Mouse (Mus musculus) embryonic facial prominence, embryonic 11.5 days (tissue): ENCODE data around the gene Ptcd1. TPM values are rescaled to one million over a fixed set of nuclear protein-coding genes. Genes with fewer than 3 reads are reported as not detected.
A peak's percentile ranks its signal among the peaks of the same experiment; 100 is the strongest.

ENCODE experiments used
- ATAC-seq: fragments of 200-750 bp; cut with Nextera tagmentation; replicated peaks from 2 replicates; pipeline ENCODE4 v1.8.0; 2017; ENCODE audit warnings: low read depth; ENCODE audit not compliant: insufficient number of reproducible peaks, low FRiP score, low TSS enrichment
- DNase-seq: peaks from one replicate; pipeline ENCODE4 v3.0.0-alpha.2; 2015; ENCODE audit warnings: low spot score
- H3K27ac ChIP-seq: fragments of 300-500 bp; sonication (generic); replicated peaks from 2 replicates; pipeline ENCODE4 v1.5.1; 2014; ENCODE audit warnings: mild to moderate bottlenecking, low read depth, low read length, control low read depth
- H3K27me3 ChIP-seq: fragments of 300-500 bp; sonication (generic); 2 replicates; pipeline ENCODE4 v1.6.1; 2014; ENCODE audit warnings: mild to moderate bottlenecking, low read length, moderate library complexity, mixed read lengths; ENCODE audit not compliant: control insufficient read depth, insufficient read depth
- H3K36me3 ChIP-seq: fragments of 300-500 bp; sonication (generic); replicated peaks from 2 replicates; pipeline ENCODE4 v1.6.1; 2014; ENCODE audit warnings: low read depth, mild to moderate bottlenecking, low read length, moderate library complexity, mixed read lengths; ENCODE audit not compliant: control insufficient read depth, insufficient read depth
- H3K4me1 ChIP-seq: fragments of 300-500 bp; sonication (generic); 2 replicates; pipeline ENCODE4 v1.6.1; 2014; ENCODE audit warnings: low read length, mixed read lengths; ENCODE audit not compliant: control insufficient read depth, insufficient read depth
- H3K4me2 ChIP-seq: fragments of 300-500 bp; sonication (generic); 2 replicates; pipeline ENCODE4 v1.6.1; 2014; ENCODE audit warnings: low read depth, mild to moderate bottlenecking, control low read depth, low read length, moderate library complexity
- H3K4me3 ChIP-seq: fragments of 300-500 bp; sonication (generic); 2 replicates; pipeline ENCODE4 v1.5.1; 2014; ENCODE audit warnings: low read depth, low read length, control low read depth
- H3K9ac ChIP-seq: fragments of 300-500 bp; sonication (generic); replicated peaks from 2 replicates; pipeline ENCODE4 v1.6.1; 2014; ENCODE audit warnings: mild to moderate bottlenecking, control low read depth, low read length
- H3K9me3 ChIP-seq: fragments of 300-500 bp; sonication (generic); replicated peaks from 2 replicates; pipeline ENCODE4 v1.6.1; 2016; ENCODE audit warnings: mild to moderate bottlenecking, low read length, inconsistent platforms, mixed read lengths; ENCODE audit not compliant: control insufficient read depth
- WGBS: fragments of 180-500 bp; shearing (Covaris S2); extraction: QIAGEN DNeasy Blood & Tissue Kit; methylation state at CpG from one replicate; pipeline ENCODE4 v1.1.7; 2014; 5-methylcytosine and 5-hydroxymethylcytosine counted together
- polyA plus RNA-seq: library from polyadenylated mRNA; unstranded; fragments of >200 nt; fragmentation: Nextera tagmentation; extraction: Ambion mirVana; gene quantifications from 2 replicates; pipeline ENCODE4 v1.2.1, GENCODE M21; 2014

The Ptcd1 gene
- polyA plus RNA-seq, 1 experiment from 2014 or later = 13.3 TPM

DNA sequence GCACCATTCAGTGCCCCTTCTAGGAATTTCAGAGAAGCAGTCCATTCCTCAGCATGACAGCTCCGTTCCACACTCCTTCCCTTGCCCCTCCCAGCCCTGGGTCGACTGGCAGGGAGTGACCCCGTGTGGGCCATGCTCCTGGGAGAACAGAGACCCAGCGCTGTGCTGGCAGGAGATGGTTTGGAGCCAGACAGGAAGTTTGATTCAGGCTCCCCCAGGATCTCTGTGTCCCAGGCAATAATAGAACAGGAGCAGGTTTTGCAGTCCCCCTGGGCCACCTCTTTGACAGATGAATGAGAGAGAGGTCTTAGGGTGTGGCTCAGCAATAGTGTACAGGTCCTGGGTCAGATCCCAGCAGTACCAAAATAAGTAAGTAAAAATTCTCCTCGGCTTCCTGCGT, 48.9 kb downstream of the Ptcd1 start:
- peaks cover 7% of the 10 kb centered on the region for H3K27me3 ChIP-seq
- no peak overlapping the region for H3K27ac ChIP-seq
- no peak for DNase-seq
- WGBS = 48% methylated on average over 6 of the region's 6 CpGs
- H3K4me1 ChIP-seq = no peaks in the 10 kb centered on the region; the same call in 1 of the 2 replicates
- no peaks in the 10 kb centered on the region for H3K36me3 ChIP-seq
- no peak overlapping the region for H3K4me2 ChIP-seq
- no peak overlapping the region for H3K4me3 ChIP-seq
- no peak for ATAC-seq
- H3K9ac ChIP-seq = no peak overlapping the region
- no peaks in the 10 kb centered on the region for H3K9me3 ChIP-seq

DNA sequence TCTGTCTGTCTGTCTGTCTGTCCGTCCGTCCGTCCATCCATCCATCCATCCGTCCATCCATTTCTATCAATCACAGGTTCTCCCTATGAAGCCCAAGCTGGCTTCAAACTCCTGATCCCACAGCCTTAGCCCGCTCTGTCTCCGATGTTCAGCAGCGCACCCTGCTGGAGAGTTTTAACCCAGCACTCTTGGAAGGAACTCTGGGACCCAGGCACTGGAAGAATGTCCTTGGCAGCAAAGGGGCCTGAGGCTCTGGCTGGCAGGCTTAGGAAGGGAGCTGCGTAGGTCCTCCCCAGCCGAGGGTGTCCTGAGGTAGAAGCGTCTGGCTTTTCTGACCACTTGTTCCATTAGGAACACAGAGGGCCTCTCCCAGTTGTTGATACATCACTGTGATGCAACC, 50.0 kb downstream of the Ptcd1 start:
- Histone ChIP-seq H3K4me3 (no peak overlapping the region), H3K27me3 (peaks cover 7% of the 10 kb centered on the region), H3K27ac (no peak overlapping the region), H3K4me2 (no peak overlapping the region), H3K4me1 (no peaks in the 10 kb centered on the region; the same call in 1 of the 2 replicates), H3K36me3 (no peaks in the 10 kb centered on the region), H3K9ac (no peak overlapping the region), H3K9me3 (no peaks in the 10 kb centered on the region)
- 44% methylated on average over 10 of the region's 10 CpGs for WGBS
- DNase-seq (peak; percentile 72), ATAC-seq (no peak)

DNA sequence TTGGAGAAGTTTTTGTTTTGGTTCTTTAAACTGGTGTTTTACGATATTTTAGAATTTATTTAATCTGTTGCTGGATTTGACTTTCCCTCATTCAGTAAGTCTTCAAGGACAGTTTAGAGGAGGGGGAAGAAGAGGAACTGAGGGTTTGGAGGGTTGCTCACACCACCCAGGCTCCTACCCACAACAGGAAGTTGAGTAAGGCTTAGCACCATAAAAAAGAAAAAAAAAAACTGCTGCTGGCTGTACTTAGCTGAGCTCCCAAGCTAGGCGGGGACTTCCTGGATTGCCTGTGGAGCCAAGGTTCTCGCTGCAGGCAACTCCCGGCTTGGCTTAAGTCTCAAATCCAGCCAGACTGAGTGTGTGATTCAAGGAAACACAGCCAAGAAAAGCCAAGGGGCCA, 50.6 kb downstream of the Ptcd1 start:
- H3K9me3 ChIP-seq = no peaks in the 10 kb centered on the region
- WGBS = 41% methylated on average over 4 of the region's 4 CpGs
- H3K27me3 ChIP-seq = peaks cover 7% of the 10 kb centered on the region
- H3K36me3 ChIP-seq = no peaks in the 10 kb centered on the region
- no peak overlapping the region for H3K4me3 ChIP-seq
- H3K4me2 ChIP-seq = no peak overlapping the region
- H3K9ac ChIP-seq = no peak overlapping the region
- no peak for ATAC-seq
- no peak for DNase-seq
- no peak overlapping the region for H3K27ac ChIP-seq
- no peaks in the 10 kb centered on the region; the same call in 1 of the 2 replicates for H3K4me1 ChIP-seq

DNA sequence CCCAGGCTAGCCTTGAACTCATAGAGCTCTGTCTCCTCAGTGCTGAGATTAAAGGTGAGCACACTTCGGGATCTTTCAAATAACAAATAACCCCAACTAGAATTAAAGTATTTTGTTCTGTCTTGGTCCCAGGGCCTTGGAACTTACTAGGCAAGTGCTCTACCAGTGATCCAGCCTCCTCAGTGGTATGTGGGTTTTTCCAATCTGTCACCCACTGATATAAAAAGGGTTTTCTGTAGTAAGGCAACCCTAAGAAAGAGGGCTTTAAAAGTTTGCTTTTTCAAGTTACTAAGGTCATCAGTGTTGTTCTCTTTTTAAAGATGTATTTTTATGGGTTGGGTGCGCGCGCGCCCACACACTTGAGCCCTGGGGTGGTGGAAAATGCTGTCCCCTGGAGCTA, 51.2 kb downstream of the Ptcd1 start:
- Histone ChIP-seq H3K4me3 (no peak overlapping the region), H3K4me2 (no peak overlapping the region), H3K9me3 (no peaks in the 10 kb centered on the region), H3K36me3 (no peaks in the 10 kb centered on the region), H3K27ac (no peak overlapping the region), H3K4me1 (no peaks in the 10 kb centered on the region), H3K9ac (no peak overlapping the region), H3K27me3 (peaks cover 7% of the 10 kb centered on the region)
- DNase-seq = no peak
- 94% methylated on average over 5 of the region's 5 CpGs for WGBS
- ATAC-seq = no peak

DNA sequence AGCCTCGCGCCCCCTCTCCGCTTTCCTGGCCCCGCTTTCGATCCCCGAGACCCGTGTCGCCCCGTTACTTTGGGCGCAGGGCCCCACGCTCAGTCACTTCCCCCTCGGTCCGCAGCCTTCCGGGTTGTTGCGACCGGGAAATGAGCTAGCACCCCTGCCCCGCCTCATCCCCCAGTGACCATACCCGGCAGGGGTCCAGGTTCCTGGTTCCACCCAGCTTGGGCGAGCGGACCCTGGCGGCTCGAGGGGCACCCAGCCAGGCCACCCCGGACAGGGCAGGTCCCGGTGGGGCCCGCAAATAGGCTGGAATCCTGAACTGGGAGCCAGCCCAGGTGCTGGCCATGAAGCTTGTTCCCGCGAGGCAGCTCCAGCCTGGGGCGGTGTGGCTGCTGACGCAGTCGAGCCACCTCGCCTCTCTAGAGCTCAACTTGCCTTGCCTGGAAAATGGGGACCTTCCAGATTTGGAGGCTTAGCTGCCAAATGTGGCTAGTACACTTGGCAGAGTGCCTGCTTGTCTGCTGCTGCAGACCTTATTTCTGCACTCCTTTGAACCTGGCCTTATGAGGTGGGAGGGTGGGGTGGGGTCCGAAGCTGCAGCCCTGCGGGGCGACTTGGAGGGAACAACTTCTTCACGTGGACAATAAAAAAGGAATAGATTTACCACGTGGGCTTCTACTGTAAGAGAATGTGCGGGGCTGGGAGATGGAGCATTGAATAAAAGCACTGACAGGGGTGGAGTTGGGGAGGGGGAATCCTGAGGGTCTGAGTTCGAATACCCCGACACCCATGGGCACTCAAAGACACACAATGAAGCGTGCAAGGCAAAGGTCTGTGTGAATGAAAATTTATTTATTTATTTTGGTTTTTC, 52.1 kb downstream of the Ptcd1 start:
- H3K36me3 ChIP-seq = peaks cover 2% of the 10 kb centered on the region
- WGBS = 19% methylated on average over 39 of the region's 40 CpGs
- H3K4me3 ChIP-seq = peak overlapping the region; percentile 55
- DNase-seq (peak; percentile 32), ATAC-seq (peak; percentile 15; the same call in 1 of the 2 replicates)
- no peaks in the 10 kb centered on the region for H3K4me1 ChIP-seq
- peaks cover 7% of the 10 kb centered on the region for H3K27me3 ChIP-seq
- H3K27ac ChIP-seq = no peak overlapping the region
- peak overlapping the region; percentile 79 for H3K4me2 ChIP-seq
- no peaks in the 10 kb centered on the region for H3K9me3 ChIP-seq
- peak overlapping the region; percentile 57 for H3K9ac ChIP-seq

DNA sequence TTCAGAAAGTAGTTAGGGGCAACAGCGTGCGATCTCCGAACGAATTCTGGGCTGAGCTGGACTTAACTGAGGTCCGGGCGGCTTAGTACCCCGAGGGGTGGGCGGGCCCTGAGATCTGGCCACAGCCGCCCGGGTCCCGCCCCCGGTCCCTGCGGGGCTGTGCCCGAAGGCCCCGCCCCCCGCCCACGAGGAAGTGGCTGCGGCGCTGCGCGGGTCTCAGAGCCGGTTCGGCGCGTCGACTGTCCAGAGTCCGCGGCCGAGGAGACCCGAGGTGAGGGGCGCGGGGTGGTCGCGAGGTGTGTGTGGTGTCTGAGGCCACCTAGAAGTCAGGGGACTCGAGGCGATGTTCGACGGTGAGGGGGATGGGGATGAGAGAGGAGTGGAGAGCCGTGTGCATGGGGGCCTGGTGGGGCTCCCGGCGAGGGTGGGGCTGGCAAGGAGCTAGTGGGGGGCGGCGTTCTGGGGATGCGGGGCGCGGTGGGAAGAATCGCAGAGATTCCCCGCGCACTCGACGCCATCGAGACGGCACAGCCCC, 52.8 kb downstream of the Ptcd1 start, which contains the start of gene Arpc1b:
TSS of gene Arpc1b (plus strand) at position 145 of the 535 bp plus-strand sequence.
- no peaks in the 10 kb centered on the region for H3K9me3 ChIP-seq
- peaks cover 4% of the 10 kb centered on the region for H3K36me3 ChIP-seq
- peak within 1 kb of the TSS; percentile 79 for H3K4me2 ChIP-seq
- ATAC-seq (peak; percentile 49), DNase-seq (peak; percentile 68)
- 1% methylated on average over 39 of the region's 53 CpGs for WGBS
- H3K4me1 ChIP-seq = no peaks in the 10 kb centered on the region
- peaks cover 7% of the 10 kb centered on the region for H3K27me3 ChIP-seq
- H3K27ac ChIP-seq = no peak within 1 kb of the TSS
- peak within 1 kb of the TSS; percentile 57 for H3K9ac ChIP-seq
- H3K4me3 ChIP-seq = peak within 1 kb of the TSS; percentile 55

DNA sequence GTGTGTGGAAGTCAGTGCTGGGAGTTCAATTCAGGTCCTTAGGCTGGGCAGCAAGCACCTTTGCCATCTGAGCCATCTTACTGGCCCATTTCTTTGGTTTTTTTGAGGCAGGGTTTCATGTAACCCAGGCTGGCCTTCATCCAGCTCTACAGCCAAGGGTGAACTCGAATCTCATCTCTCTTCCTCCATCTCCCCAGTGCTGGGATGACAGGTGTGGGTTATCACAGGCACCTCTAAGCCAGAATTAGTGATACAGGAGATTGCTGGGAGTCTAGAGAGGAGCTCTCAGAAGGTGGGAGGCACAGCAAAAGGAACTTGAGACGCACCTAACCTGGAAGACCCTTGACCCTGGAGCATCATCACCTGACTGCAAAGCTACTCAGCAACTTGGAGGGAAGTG, 53.5 kb downstream of the Ptcd1 start:
- DNase-seq = no peak
- Histone ChIP-seq H3K4me2 (peak overlapping the region; percentile 79; the same call in 1 of the 2 replicates), H3K4me1 (no peaks in the 10 kb centered on the region), H3K4me3 (peak overlapping the region; percentile 55; the same call in 1 of the 2 replicates), H3K9me3 (no peaks in the 10 kb centered on the region), H3K27ac (no peak overlapping the region), H3K9ac (no peak overlapping the region), H3K36me3 (peaks cover 4% of the 10 kb centered on the region), H3K27me3 (peaks cover 7% of the 10 kb centered on the region)
- 43% methylated on average over 2 of the region's 2 CpGs for WGBS
- ATAC-seq = no peak

DNA sequence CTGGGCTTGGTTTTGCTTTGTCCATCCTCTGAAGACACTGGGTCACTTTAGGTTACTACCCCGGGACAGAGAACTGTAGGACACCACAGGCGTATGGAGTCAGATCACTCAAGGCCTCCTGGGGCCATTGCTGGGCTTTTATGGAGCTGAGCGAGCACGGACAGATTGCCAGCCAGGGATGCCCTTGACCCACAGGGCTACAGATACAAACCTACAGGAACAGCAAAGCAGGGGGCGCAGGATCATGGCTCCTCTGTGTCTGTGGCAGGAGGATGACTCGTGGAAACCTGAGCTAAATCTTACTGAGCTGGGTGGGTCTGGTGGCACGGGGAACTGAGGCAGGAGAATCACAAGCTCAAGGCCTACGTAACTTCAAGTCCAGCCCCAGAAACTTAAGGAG, 54.3 kb downstream of the Ptcd1 start:
- H3K4me3 ChIP-seq = no peak overlapping the region
- 80% methylated on average over 8 of the region's 8 CpGs for WGBS
- peaks cover 7% of the 10 kb centered on the region for H3K27me3 ChIP-seq
- H3K27ac ChIP-seq = no peak overlapping the region
- H3K9ac ChIP-seq = no peak overlapping the region
- H3K4me1 ChIP-seq = no peaks in the 10 kb centered on the region
- no peaks in the 10 kb centered on the region for H3K9me3 ChIP-seq
- no peak overlapping the region for H3K4me2 ChIP-seq
- no peak for DNase-seq
- no peak for ATAC-seq
- H3K36me3 ChIP-seq = peaks cover 4% of the 10 kb centered on the region
